Mouse (Mus musculus) CH12.LX (cell line): ENCODE measurements around the gene Cmpk2. TPM values are rescaled to one million over a fixed set of nuclear protein-coding genes. Genes with fewer than 3 reads are reported as not detected.

Experiments
- DNase-seq: peaks from one replicate; pipeline ENCODE4 v3.0.0-alpha.2; 2013; ENCODE audit errors: extremely low read depth
- H3K27ac ChIP-seq: 2 replicates; pipeline ENCODE4 v1.5.1; 2012; ENCODE audit warnings: low read depth, mild to moderate bottlenecking, control low read depth, moderate library complexity; ENCODE audit not compliant: insufficient read depth
- H3K27me3 ChIP-seq: replicated peaks from 2 replicates; pipeline ENCODE3; 2012; ENCODE audit warnings: inconsistent platforms
- H3K36me3 ChIP-seq, 2 experiments: replicated peaks in 1 of 2; 2 replicates each; pipeline versions ENCODE3 to v1.6.1; 2012; ENCODE audit warnings: inconsistent platforms in 1 of 2, low read length in 1 of 2, mild to moderate bottlenecking in 1 of 2, mixed read lengths in 1 of 2, moderate library complexity in 1 of 2; ENCODE audit not compliant: control insufficient read depth in 1 of 2, insufficient read depth in 1 of 2
- H3K4me1 ChIP-seq, 2 experiments: 2 replicates each; pipeline ENCODE4 v1.6.1; 2012; ENCODE audit warnings: inconsistent platforms in 1 of 2, moderate library complexity in 1 of 2; ENCODE audit not compliant: insufficient read depth in 2 of 2, control insufficient read depth in 1 of 2
- H3K4me2 ChIP-seq: 2 replicates; pipeline ENCODE4 v1.6.1; 2012; ENCODE audit warnings: low read depth, mild to moderate bottlenecking, control low read depth; ENCODE audit not compliant: poor library complexity, insufficient read depth, severe bottlenecking
- H3K4me3 ChIP-seq, 3 experiments: fragments of 150-350 bp in 1 of 3; sonication (generic) in 1 of 3; replicated peaks in 1 of 3; 2 replicates each; pipeline versions ENCODE3 to v1.5.1; 2011 to 2012; ENCODE audit warnings: low read depth in 2 of 3, low read length in 2 of 3, mild to moderate bottlenecking in 2 of 3, moderate library complexity in 2 of 3, control low read depth in 1 of 3, improper control_type of control experiment in 1 of 3, inconsistent platforms in 1 of 3, mixed read lengths in 1 of 3; ENCODE audit not compliant: poor library complexity in 1 of 3
- H3K79me2 ChIP-seq: replicated peaks from 2 replicates; pipeline ENCODE4 v1.6.1; 2012; ENCODE audit warnings: mild to moderate bottlenecking, moderate library complexity; ENCODE audit not compliant: control insufficient read depth, poor library complexity, insufficient read depth, severe bottlenecking; ENCODE audit errors: extremely low read depth
- H3K9ac ChIP-seq: 2 replicates; pipeline ENCODE4 v1.6.1; 2012; ENCODE audit warnings: low read depth, mild to moderate bottlenecking, control low read depth, moderate library complexity; ENCODE audit not compliant: insufficient read depth
- H3K9me3 ChIP-seq: replicated peaks from 2 replicates; pipeline ENCODE3; 2012; ENCODE audit warnings: low read length, inconsistent platforms, mixed read lengths
- BHLHE40 ChIP-seq: IDR thresholded peaks from 2 replicates; pipeline ENCODE4 v1.6.1; 2011; ENCODE audit warnings: mild to moderate bottlenecking, low read depth, low read length, improper control_type of control experiment
- CHD2 ChIP-seq: IDR thresholded peaks from 2 replicates; pipeline ENCODE4 v1.6.1; 2011; ENCODE audit warnings: low read length, improper control_type of control experiment
- E2F4 ChIP-seq: IDR thresholded peaks from 2 replicates; pipeline ENCODE4 v1.6.1; 2011; ENCODE audit warnings: low read depth, low read length, improper control_type of control experiment; ENCODE audit not compliant: insufficient replicate concordance
- GABPA ChIP-seq: IDR thresholded peaks from 2 replicates; pipeline ENCODE4 v1.6.1; 2012; ENCODE audit warnings: low read depth, low read length, improper control_type of control experiment, inconsistent platforms; ENCODE audit not compliant: insufficient replicate concordance
- IRF4 ChIP-seq: IDR thresholded peaks from 2 replicates; pipeline ENCODE4 v1.6.1; 2014; ENCODE audit warnings: low read depth, mild to moderate bottlenecking, inconsistent platforms, low read length, improper control_type of control experiment
- MAZ ChIP-seq: IDR thresholded peaks from 2 replicates; pipeline ENCODE4 v1.6.1; 2012; ENCODE audit warnings: low read depth, mild to moderate bottlenecking, inconsistent platforms, low read length, improper control_type of control experiment, moderate library complexity
- MXI1 ChIP-seq: IDR thresholded peaks from 2 replicates; pipeline ENCODE4 v1.6.1; 2011; ENCODE audit warnings: mild to moderate bottlenecking, low read depth, low read length, improper control_type of control experiment
- MYC ChIP-seq: IDR thresholded peaks from 2 replicates; pipeline ENCODE4 v1.6.1; 2011; ENCODE audit warnings: low read depth, mild to moderate bottlenecking, improper control_type of control experiment, low read length
- NELFE ChIP-seq: IDR thresholded peaks from 2 replicates; pipeline ENCODE4 v1.6.1; 2011; ENCODE audit warnings: low read depth, low read length, improper control_type of control experiment
- PAX5 ChIP-seq: IDR thresholded peaks from 2 replicates; pipeline ENCODE4 v1.6.1; 2012; ENCODE audit warnings: low read length, inconsistent platforms, mixed read lengths
- POLR2A ChIP-seq: IDR thresholded peaks from 2 replicates; pipeline ENCODE4 v1.6.1; 2011; ENCODE audit warnings: low read depth, mild to moderate bottlenecking, improper control_type of control experiment, low read length
- RCOR1 ChIP-seq: conservative IDR thresholded peaks from 2 replicates; pipeline ENCODE4 v1.6.1; 2012; ENCODE audit warnings: low read depth, mild to moderate bottlenecking, inconsistent platforms, low read length, improper control_type of control experiment
- SIN3A ChIP-seq: IDR thresholded peaks from 2 replicates; pipeline ENCODE4 v1.6.1; 2012; ENCODE audit warnings: low read length, improper control_type of control experiment, inconsistent platforms
- SMC3 ChIP-seq: IDR thresholded peaks from 2 replicates; pipeline ENCODE4 v1.6.1; 2011; ENCODE audit warnings: low read depth, low read length, improper control_type of control experiment
- TBP ChIP-seq: conservative IDR thresholded peaks from 2 replicates; pipeline ENCODE4 v1.6.1; 2011; ENCODE audit warnings: low read depth, low read length, improper control_type of control experiment
- UBTF ChIP-seq: IDR thresholded peaks from 2 replicates; pipeline ENCODE4 v1.6.1; 2012; ENCODE audit warnings: low read depth, mild to moderate bottlenecking, inconsistent platforms, low read length, improper control_type of control experiment, moderate library complexity
- ZC3H11A ChIP-seq: IDR thresholded peaks from 2 replicates; pipeline ENCODE4 v1.6.1; 2012; ENCODE audit warnings: low read depth, mild to moderate bottlenecking, inconsistent platforms, low read length, improper control_type of control experiment
- ZKSCAN1 ChIP-seq: IDR thresholded peaks from 2 replicates; pipeline ENCODE4 v1.6.1; 2012; ENCODE audit warnings: low read depth, inconsistent platforms, low read length, improper control_type of control experiment, borderline replicate concordance
- ZNF384 ChIP-seq: IDR thresholded peaks from 2 replicates; pipeline ENCODE4 v1.6.1; 2012; ENCODE audit warnings: low read depth, low read length, improper control_type of control experiment, inconsistent platforms
- dilution Hi-C: fragments of 300-500 bp; cut with MboI; formaldehyde crosslinking; loops from 2 replicates; pipeline ENCODE4 v1.14.3; 2020; ENCODE audit warnings: low sequenced_read_pairs; ENCODE audit not compliant: extremely low pct_unique_long_range_greater_than_20kb, extremely low pct_ligation_motif_present
- in situ Hi-C: fragments of 300-500 bp; cut with MboI; formaldehyde crosslinking; loops from 3 replicates; pipeline ENCODE4 v1.14.3; 2019; ENCODE audit warnings: low sequenced_read_pairs, low pct_ligation_motif_present, low pct_unique_long_range_greater_than_20kb, mixed read lengths
- polyA plus RNA-seq: library from polyadenylated mRNA; unstranded; fragments of >175 nt; gene quantifications from 2 replicates; pipeline ENCODE4 v1.2.1, GENCODE M21; 2012; ENCODE audit warnings: low read depth; ENCODE audit not compliant: insufficient read length
- total RNA-seq, 2 experiments: library from RNA; depleted of rRNA; stranded (reverse); fragments of 300-350 nt in 1 of 2; fragments of >200 nt in 1 of 2; gene quantifications; 2 replicates each; pipeline ENCODE4 v1.2.3; 2012 to 2014

Gene Cmpk2
- total and polyA plus RNA-seq, 3 experiments, result 0.15 to 0.47 TPM; not detected in 1

DNA sequence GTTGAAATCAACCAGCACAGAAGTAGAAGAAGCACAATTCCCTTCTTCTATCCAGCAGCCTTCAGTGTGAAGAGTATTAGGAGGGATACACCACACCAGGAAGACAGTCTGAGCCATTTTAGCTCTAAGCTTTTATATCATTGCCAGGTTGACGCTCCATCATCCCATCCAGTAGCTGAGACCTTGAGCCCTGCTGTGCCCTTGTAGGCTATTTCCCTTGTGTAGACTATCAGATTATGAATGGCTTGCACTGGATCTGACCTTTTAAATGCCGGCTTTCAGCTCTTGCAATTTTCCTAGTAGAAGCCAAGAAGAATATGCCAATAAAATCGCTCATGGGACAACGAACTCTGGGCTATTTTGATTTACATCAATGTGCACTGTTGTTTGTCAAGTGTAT, 42.0 kb downstream of the Cmpk2 start:
- H3K27me3 ChIP-seq, result no peaks in the 10 kb centered on the region
- dilution Hi-C loops, result no loop called here
- no peak overlapping the region for H3K4me3 ChIP-seq
- no peak for DNase-seq
- in situ Hi-C loops, result no loop called here
- no peak overlapping the region for H3K9ac ChIP-seq
- no peaks in the 10 kb centered on the region for H3K9me3 ChIP-seq
- no peak overlapping the region for H3K4me2 ChIP-seq
- H3K36me3 ChIP-seq, result no peaks in the 10 kb centered on the region
- peaks cover 0 to 4% of the 10 kb centered on the region in 2 experiments; a peak in 1 of 4 replicates for H3K4me1 ChIP-seq
- TF ChIP-seq MAZ (no peak), NELFE (no peak), POLR2A (no peak), ZC3H11A (no peak), IRF4 (no peak), SMC3 (no peak), UBTF (no peak), BHLHE40 (no peak), RCOR1 (no peak), PAX5 (no peak), ZKSCAN1 (no peak), GABPA (no peak), MXI1 (no peak), MYC (no peak), ZNF384 (no peak)
- no peaks in the 10 kb centered on the region for H3K79me2 ChIP-seq
- H3K27ac ChIP-seq, result no peak overlapping the region

DNA sequence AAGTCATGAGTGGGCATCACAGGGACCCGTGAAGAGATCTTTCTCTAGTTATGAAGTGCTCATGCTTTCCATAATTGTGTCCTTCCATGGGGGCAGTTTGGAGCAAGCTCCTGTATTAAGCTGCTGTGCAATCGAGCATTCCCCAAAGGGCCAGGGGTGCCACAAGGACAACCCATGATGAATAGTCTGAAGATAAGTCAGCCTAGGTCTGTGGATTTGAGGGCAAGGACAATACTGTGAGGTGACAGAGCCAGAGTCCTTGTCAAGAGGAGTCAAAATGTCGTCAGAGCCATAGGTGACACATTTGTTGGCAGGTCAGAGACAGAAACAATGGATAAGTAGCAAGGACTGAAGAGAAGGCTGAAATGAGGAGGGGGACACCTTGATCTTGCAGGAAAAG, 49.2 kb downstream of the Cmpk2 start:
- TF ChIP-seq TBP (no peak), ZNF384 (no peak), CHD2 (no peak), E2F4 (no peak), ZC3H11A (no peak), MAZ (no peak), RCOR1 (no peak), SIN3A (no peak), MXI1 (no peak)
- TF ChIP-seq, all 38 proteins: peak for 0
- no peak overlapping the region for H3K9ac ChIP-seq
- no peaks in the 10 kb centered on the region for H3K36me3 ChIP-seq
- in situ Hi-C loops (no loop called here), dilution Hi-C loops (no loop called here)
- H3K4me1 ChIP-seq, result peaks cover 0 to 4% of the 10 kb centered on the region in 2 experiments; a peak in 1 of 4 replicates
- no peaks in the 10 kb centered on the region for H3K79me2 ChIP-seq
- no peak overlapping the region for H3K4me3 ChIP-seq
- DNase-seq, result no peak
- no peaks in the 10 kb centered on the region for H3K27me3 ChIP-seq
- no peaks in the 10 kb centered on the region for H3K9me3 ChIP-seq
- no peak overlapping the region for H3K4me2 ChIP-seq
- no peak overlapping the region for H3K27ac ChIP-seq
